Mouse (Mus musculus) limb, embryonic 14.5 days (tissue): ENCODE data around the gene Kansl1. TPM values are rescaled to one million over a fixed set of nuclear protein-coding genes. Genes with fewer than 3 reads are reported as not detected.

Experiments used
- ATAC-seq: fragments of 200-750 bp; cut with Nextera tagmentation; 2 replicates; pipeline ENCODE4 v1.8.0; 2017; ENCODE audit warnings: low read depth, moderate number of reproducible peaks, moderate TSS enrichment; ENCODE audit not compliant: low FRiP score
- DNase-seq: peaks from one replicate; pipeline ENCODE4 v3.0.0-alpha.2; 2015; ENCODE audit warnings: low spot score
- H3K27ac ChIP-seq: fragments of 300-500 bp; sonication (generic); replicated peaks from 2 replicates; pipeline ENCODE4 v1.5.1; 2014; ENCODE audit warnings: low read depth, mild to moderate bottlenecking, low read length, moderate library complexity, mixed read lengths
- H3K27me3 ChIP-seq: fragments of 300-500 bp; sonication (generic); 2 replicates; pipeline ENCODE4 v1.6.1; 2014; ENCODE audit warnings: low read length, mixed read lengths; ENCODE audit not compliant: control insufficient read depth, insufficient read depth
- H3K36me3 ChIP-seq: fragments of 300-500 bp; sonication (generic); 2 replicates; pipeline ENCODE4 v1.6.1; 2014; ENCODE audit warnings: mild to moderate bottlenecking, low read length, moderate library complexity, mixed read lengths; ENCODE audit not compliant: control insufficient read depth, insufficient read depth
- H3K4me1 ChIP-seq: fragments of 300-500 bp; sonication (generic); 2 replicates; pipeline ENCODE4 v1.6.1; 2014; ENCODE audit warnings: antibody characterized with exemption, low read length, mixed read lengths; ENCODE audit not compliant: control insufficient read depth, insufficient read depth
- H3K4me2 ChIP-seq: fragments of 300-500 bp; sonication (generic); replicated peaks from 2 replicates; pipeline ENCODE4 v1.6.1; 2014; ENCODE audit warnings: low read depth, mild to moderate bottlenecking, low read length, moderate library complexity; ENCODE audit not compliant: severe bottlenecking
- H3K4me3 ChIP-seq: fragments of 300-500 bp; sonication (generic); replicated peaks from 2 replicates; pipeline ENCODE4 v1.5.1; 2014; ENCODE audit warnings: low read length
- H3K9ac ChIP-seq: fragments of 300-500 bp; sonication (generic); 2 replicates; pipeline ENCODE4 v1.6.1; 2014; ENCODE audit warnings: mild to moderate bottlenecking, low read depth, low read length, moderate library complexity; ENCODE audit not compliant: severe bottlenecking
- H3K9me3 ChIP-seq: fragments of 300-500 bp; sonication (generic); 2 replicates; pipeline ENCODE4 v1.6.1; 2016; ENCODE audit warnings: low read length; ENCODE audit not compliant: control insufficient read depth
- POLR2A ChIP-seq: fragments of 200-500 bp; IDR thresholded peaks from 2 replicates; pipeline ENCODE4 v1.8.0; 2012; ENCODE audit warnings: inconsistent platforms, mild to moderate bottlenecking, moderate library complexity, borderline replicate concordance; ENCODE audit not compliant: insufficient read depth, insufficient read length; ENCODE audit errors: extremely low read depth
- WGBS: fragments of 180-500 bp; shearing (Covaris S2); extraction: QIAGEN DNeasy Blood & Tissue Kit; methylation state at CpG from one replicate; pipeline ENCODE4 v1.1.7; 2014; 5-methylcytosine and 5-hydroxymethylcytosine counted together
- polyA plus RNA-seq, 2 experiments: library from polyadenylated mRNA; depleted of rRNA in 1 of 2; stranded (reverse) in 1 of 2; unstranded in 1 of 2; fragments of >200 nt; fragmentation: Nextera tagmentation in 1 of 2; extraction: Ambion mirVana in 1 of 2; gene quantifications; 2 replicates each; pipeline versions ENCODE4 v1.2.1 to v1.2.3; 2012 to 2014

Gene Kansl1
- polyA plus RNA-seq, 2 experiments = 27.0 to 91.7 TPM

- H3K4me3 ChIP-seq = no peak overlapping the region
- H3K9me3 ChIP-seq = no peaks in the 10 kb centered on the region
- no peaks in the 10 kb centered on the region for H3K36me3 ChIP-seq
- H3K4me2 ChIP-seq = no peak overlapping the region
- H3K4me1 ChIP-seq = no peaks in the 10 kb centered on the region
- TF ChIP-seq POLR2A = no peak
- no peak overlapping the region for H3K9ac ChIP-seq
- H3K27me3 ChIP-seq = no peaks in the 10 kb centered on the region
- ATAC-seq (no peak), DNase-seq (no peak)
- WGBS = 95% methylated on average over 1 of the region's 1 CpGs
- no peak overlapping the region for H3K27ac ChIP-seq
Observed at GRCm38 (mm10) chr11:104386595-104386994, 82.1 kb downstream of the Kansl1 start.

- H3K4me3 ChIP-seq = no peak overlapping the region
- no peak for DNase-seq
- H3K36me3 ChIP-seq = peaks cover 4% of the 10 kb centered on the region; the same call in 1 of the 2 replicates
- H3K4me1 ChIP-seq = no peaks in the 10 kb centered on the region
- H3K4me2 ChIP-seq = no peak overlapping the region
- H3K9ac ChIP-seq = no peak overlapping the region
- no peak overlapping the region for H3K27ac ChIP-seq
- 76% methylated on average over 2 of the region's 2 CpGs for WGBS
- no peaks in the 10 kb centered on the region for H3K9me3 ChIP-seq
- no peak for ATAC-seq
- no peak for TF ChIP-seq POLR2A
- H3K27me3 ChIP-seq = no peaks in the 10 kb centered on the region
Observed at GRCm38 (mm10) chr11:104383167-104383810, 85.4 kb downstream of the Kansl1 start.

DNA sequence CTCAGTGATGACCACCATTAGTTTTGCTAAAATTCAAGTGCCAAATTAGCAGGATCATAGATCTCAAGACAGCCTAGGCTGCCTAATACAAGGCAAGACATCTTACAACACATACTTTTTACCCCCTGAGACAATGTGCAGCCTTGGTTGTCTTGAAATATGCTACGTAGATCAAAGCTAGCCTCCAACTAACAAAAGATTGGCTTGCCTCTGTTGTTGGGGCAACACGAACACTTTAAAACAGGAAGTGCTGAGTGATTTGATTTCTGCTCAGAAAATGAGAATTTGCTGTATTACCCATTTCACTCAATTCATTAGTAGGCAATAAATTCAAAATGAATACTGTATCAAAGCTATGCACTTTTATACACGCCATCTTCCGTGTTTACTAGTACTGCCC is 86.8 kb downstream of the Kansl1 start:
- Histone ChIP-seq H3K4me2 (no peak overlapping the region), H3K27me3 (no peaks in the 10 kb centered on the region), H3K4me3 (no peak overlapping the region), H3K9me3 (no peaks in the 10 kb centered on the region), H3K9ac (no peak overlapping the region), H3K27ac (no peak overlapping the region), H3K4me1 (no peaks in the 10 kb centered on the region), H3K36me3 (peaks cover 8% of the 10 kb centered on the region; the same call in 1 of the 2 replicates)
- no peak for TF ChIP-seq POLR2A
- ATAC-seq (no peak), DNase-seq (no peak)
- WGBS = 77% methylated on average over 4 of the region's 4 CpGs

DNA sequence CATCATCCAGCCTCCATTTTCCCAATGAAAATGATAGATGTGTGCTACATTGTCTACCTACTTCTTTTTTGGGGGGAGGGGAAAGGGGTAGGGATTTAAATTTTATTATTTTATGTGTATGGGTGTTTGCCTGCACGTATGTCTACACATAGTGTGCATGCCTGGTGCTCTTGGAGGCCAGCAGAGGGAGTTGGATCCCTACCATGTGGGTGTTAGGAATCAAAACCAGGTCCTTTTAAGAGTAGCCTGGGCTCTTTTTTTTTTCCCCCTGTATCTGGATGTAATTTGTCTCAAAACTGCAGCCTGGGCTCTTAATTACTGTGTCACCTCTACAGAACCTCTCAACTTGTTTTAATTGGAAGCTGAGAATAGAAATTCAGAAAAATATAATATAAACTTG is 89.0 kb downstream of the Kansl1 start:
- ATAC-seq (no peak), DNase-seq (no peak)
- no peak overlapping the region for H3K9ac ChIP-seq
- 55% methylated on average over 1 of the region's 1 CpGs for WGBS
- peaks cover 15% of the 10 kb centered on the region for H3K36me3 ChIP-seq
- no peak overlapping the region for H3K27ac ChIP-seq
- H3K27me3 ChIP-seq = no peaks in the 10 kb centered on the region
- no peak for TF ChIP-seq POLR2A
- no peak overlapping the region for H3K4me3 ChIP-seq
- H3K9me3 ChIP-seq = no peaks in the 10 kb centered on the region
- H3K4me2 ChIP-seq = no peak overlapping the region
- no peaks in the 10 kb centered on the region for H3K4me1 ChIP-seq

DNA sequence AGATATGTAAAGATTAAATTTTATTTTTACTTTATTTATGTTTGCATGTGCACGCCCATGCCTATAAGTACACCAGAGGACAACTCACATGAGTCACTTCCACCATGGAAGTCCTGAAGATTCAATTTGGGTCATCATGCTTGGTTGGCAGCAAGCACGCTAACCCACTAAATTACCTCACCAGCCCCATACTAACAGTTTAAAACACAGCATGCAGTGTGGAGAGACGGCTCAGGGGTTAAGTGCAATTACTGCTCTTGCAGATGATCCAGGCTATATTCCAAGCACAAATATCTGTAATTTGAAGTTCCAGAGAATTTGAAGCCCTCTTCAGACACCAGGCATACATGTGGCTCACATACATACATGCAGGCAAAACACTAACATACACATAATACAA is 92.4 kb downstream of the Kansl1 start:
- Histone ChIP-seq H3K4me1 (no peaks in the 10 kb centered on the region), H3K27ac (no peak overlapping the region), H3K9me3 (no peaks in the 10 kb centered on the region), H3K4me3 (no peak overlapping the region), H3K36me3 (peaks cover 26% of the 10 kb centered on the region), H3K9ac (no peak overlapping the region), H3K27me3 (no peaks in the 10 kb centered on the region), H3K4me2 (no peak overlapping the region)
- ATAC-seq (no peak), DNase-seq (no peak)
- no peak for TF ChIP-seq POLR2A
- WGBS = 92% methylated on average over 3 of the region's 3 CpGs
